Mouse (Mus musculus) skeletal muscle tissue, adult 2 months (tissue): ENCODE data around the gene Lsmem1.

Source experiments
- DNase-seq: peaks from one replicate; pipeline ENCODE4 v3.0.0-alpha.2; 2012; ENCODE audit warnings: low read depth, low spot score

Gene Lsmem1

GRCm38 (mm10) chr12:40140706-40141105, 58.6 kb downstream of the Lsmem1 start:
- DNase-seq = no peak

GRCm38 (mm10) chr12:40139484-40140245, 59.6 kb downstream of the Lsmem1 start:
- DNase-seq = no peak

GRCm38 (mm10) chr12:40134529-40134928, 64.8 kb downstream of the Lsmem1 start:
- no peak for DNase-seq

GRCm38 (mm10) chr12:40133573-40134271, 65.6 kb downstream of the Lsmem1 start, which contains the start of gene Scin:
Gene Scin, minus strand, starts transcription at chr12:40134228.
- no peak for DNase-seq

- DNase-seq = no peak
These were observed 66.1 kb downstream of the Lsmem1 start for GRCm38 (mm10) chr12:40133194-40133572.
